Mouse (Mus musculus) gastrocnemius, postnatal 10 days (tissue): ENCODE results near the gene Jkamp. TPM values are rescaled to one million over a fixed set of nuclear protein-coding genes. Genes with fewer than 3 reads are reported as not detected.
"Not testable (repeated sequence)": the region's sequence is repeated elsewhere in the genome, so short reads cannot be mapped to it uniquely, and the experiment has no call there.

Source experiments
- DNase-seq: peaks from one replicate; pipeline ENCODE4 v3.0.0; 2021; ENCODE audit warnings: mixed read lengths
- long read RNA-seq, 2 experiments: library from polyadenylated mRNA; stranded (forward); transcript quantifications; one replicate each; pipeline ENCODE4 v2.0.0; 2021
- total RNA-seq, 2 experiments: library from RNA; stranded (reverse); gene quantifications; 2 replicates each; pipeline ENCODE4 v1.2.3; 2021

Gene Jkamp
- total RNA-seq = 10 to 100 TPM; 18.3 to 20.9 TPM
- long read RNA-seq, experiment 1, transcript Jkamp-202 (7 exons, 1,874 nt) = minor isoform, 6 of 34 reads
- long read RNA-seq, experiment 1, transcript Jkamp-201 (7 exons, 1,292 nt) = major isoform, 21 of 34 reads
- long read RNA-seq, experiment 1, partial matches to known transcripts = 0 of 34 reads
- long read RNA-seq, experiment 1, other reads (novel, unspliced or antisense) = 7 of 34 reads
- long read RNA-seq, experiment 2, transcript Jkamp-202 (7 exons, 1,874 nt) = minor isoform, 6 of 32 reads
- long read RNA-seq, experiment 2, transcript Jkamp-201 (7 exons, 1,292 nt) = major isoform, 24 of 32 reads
- long read RNA-seq, experiment 2, partial matches to known transcripts = 0 of 32 reads
- long read RNA-seq, experiment 2, other reads (novel, unspliced or antisense) = 2 of 32 reads

- peak; percentile 100 for DNase-seq
Measured at GRCm38 (mm10) chr12:72085329-72086165, at the start of gene Jkamp, which contains the start of gene L3hypdh. TSS of gene Jkamp (plus strand) at chr12:72085589. TSS of gene L3hypdh (minus strand) at chr12:72085439.

DNA sequence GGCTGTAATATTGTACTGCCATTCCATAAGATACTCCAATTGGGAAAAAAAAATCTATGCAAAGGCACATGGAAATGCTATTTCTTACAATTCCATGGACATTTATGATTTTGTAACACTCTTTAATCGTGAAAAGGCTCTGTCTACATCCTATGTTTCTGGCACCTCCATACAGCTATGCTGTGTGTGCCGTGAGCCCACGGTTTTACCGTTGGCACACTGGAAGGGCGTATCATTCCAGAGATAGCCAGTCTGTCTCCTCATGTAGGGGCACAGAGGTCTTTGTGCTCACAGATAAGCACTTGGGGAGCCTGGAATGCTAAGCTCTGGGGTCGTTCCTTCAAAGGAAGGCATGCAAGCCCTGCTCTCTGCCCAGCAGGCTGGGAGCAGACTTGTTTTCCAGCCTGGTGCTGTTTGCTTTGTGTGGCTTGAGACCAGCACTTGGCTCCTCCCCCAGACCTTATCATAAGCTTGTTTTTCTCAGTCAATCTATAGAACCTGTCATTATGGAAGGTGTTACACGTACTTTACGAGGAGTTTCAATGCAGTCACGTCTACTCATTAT is 49.2 kb upstream of the Jkamp start:
- DNase-seq = no peak

DNA sequence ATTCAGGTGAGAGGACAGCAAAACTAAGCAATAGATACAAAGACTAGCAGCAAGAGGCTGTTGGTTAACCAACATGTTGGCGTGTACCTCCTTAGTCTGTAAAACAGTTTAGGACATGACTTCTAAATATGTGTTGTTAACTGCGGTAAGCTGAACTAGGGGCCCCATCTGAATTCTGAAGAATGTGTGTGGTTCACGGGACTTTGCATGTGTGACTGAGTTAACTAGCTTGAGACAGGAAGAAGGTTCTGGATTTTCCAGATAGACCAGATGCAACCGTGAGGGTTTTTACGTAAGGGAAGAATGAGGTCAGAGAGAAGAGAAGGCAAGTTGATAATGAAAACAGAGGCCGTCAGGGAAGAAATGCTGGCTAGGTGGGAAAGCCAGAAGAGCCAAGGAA is 48.3 kb upstream of the Jkamp start:
- DNase-seq = no peak

- DNase-seq = no peak
Measured at GRCm38 (mm10) chr12:72038866-72039265, 46.5 kb upstream of the Jkamp start.

- no peak for DNase-seq
Measured at GRCm38 (mm10) chr12:72039501-72039900, 45.9 kb upstream of the Jkamp start.

GRCm38 (mm10) chr12:72041238-72041637 is 44.2 kb upstream of the Jkamp start:
- no peak for DNase-seq

DNA sequence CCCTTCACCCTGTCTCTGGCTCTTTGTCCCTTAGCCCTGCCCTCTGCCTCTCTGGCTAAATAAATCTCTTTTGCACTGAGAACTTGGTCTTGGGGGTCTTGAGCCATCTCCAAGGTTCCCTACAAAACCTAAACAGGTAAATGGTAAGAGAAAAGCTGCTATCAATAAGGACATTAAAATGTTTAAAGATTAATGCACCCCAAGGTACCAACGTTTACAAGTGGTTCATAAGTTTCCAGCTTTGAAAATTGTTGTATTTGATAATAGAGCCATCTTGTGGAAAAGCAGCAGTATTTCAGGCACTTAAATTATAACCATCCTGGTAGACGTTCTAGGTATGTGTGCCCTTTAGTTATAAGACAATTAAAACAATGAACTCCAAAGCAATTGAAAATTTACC is 37.9 kb upstream of the Jkamp start:
- no peak for DNase-seq

DNA sequence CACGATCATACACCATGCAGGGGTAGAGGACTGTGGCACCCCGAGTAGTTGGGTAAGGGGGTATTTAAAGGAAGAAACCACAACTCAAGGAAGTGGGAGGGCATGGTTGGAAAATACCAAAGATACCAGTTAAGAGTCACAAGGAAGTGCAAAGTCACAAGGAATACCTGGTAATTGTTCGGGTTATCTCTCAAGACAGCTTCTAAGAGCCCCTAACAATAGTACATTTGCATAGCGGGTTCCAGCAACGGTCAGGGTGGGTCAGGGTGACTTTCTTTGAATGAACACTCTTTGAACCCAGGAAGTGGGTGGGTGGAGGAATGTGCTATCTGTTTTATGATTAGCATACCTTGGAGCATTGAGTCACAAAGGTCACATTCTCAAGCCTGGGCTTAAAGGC is 35.2 kb upstream of the Jkamp start:
- DNase-seq = not testable (repeated sequence)

GRCm38 (mm10) chr12:72050821-72051220 is 34.6 kb upstream of the Jkamp start:
- DNase-seq = no peak

- no peak for DNase-seq
Measured at GRCm38 (mm10) chr12:72052571-72052970, 32.8 kb upstream of the Jkamp start.

DNA sequence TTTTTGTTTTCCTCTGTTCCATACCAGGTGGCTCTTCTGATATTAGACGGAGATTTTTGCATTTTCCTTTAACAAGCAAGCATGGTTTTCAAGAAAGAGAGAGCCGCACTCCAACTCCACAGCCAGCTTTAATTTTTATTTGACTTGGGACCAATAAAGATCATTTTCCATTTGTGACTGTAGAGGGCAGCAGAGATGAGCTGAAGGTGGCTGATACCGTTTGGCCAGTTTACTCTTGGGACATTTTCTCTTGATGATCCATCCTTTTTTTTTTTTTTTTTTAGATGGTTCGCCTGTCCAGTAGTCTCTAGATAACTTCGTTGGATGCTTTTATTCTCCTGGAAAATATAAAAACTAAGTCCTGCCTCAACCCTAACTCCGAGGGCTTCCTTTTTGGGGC is 32.1 kb upstream of the Jkamp start:
- no peak for DNase-seq

DNA sequence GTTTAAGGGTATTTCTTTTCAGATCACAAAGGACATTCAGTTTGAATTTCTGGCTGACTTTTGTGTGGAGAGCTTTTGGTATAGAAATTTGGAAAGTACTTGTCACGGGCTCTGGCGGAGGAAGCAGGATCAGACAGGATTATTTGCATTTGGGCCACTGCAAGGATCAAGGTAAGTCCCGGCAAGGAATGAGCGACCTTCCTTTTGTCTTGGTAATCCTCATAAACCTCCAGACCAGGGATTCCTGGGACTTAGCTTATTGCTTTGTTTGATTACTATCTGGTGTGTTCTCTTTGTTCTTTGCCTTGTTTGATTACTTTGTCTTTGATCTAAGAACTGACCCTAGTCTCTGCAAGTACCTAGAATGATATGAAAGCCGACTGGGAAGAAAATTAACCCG is 31.5 kb upstream of the Jkamp start:
- DNase-seq = no peak

DNA sequence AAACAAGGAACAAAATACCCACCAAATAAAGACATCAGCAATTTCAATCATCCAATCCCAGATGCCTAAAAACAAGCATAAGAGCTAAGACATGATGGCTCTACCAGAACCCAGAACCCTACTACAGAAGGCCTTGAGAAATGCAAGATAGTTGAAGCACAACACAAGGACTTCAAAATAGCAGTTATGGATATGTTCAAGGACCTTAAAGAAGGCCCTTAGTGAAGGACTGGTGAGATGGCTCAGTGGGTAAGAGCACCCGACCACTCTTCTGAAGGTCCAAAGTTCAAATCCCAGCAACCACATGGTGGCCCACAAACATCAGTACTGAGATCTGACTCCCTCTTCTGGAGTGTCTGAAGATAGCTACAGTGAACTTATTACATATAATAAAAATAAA is 27.6 kb upstream of the Jkamp start:
- no peak for DNase-seq

DNA sequence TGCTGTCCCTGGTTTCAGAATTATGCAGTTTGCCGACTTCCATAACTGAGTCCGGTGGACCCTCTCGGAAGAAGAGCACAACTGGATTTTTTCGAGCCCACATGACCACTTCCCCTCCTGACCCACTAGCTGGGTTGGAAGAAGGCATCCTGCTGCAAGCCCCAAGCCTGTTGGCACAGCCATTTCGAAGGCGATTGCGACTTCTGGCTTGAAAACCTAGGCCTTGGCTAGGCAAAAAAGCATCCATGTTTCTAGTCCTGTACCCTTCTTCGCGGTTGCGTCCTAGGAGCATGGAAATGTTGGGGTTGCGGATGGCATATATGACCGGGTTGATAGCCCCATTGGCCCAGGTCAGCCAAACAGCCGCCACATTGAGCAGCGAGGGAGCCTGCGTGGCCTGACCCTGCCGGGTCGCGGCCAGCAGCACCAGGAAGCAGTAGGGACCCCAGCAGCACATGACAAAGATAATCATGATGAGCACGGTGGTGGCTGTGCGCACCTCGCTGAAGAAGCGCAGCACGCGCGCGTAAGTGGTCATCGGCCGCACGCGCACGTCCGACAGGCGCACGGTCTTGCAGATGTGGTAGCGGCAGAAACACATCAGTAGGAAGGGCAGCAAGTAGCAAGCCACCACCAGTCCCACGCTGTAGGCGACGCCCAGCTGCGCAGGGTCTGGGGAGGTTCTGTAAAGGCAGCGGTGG is 15.6 kb upstream of the Jkamp start:
- no peak for DNase-seq

- DNase-seq = peak; percentile 88
Measured at GRCm38 (mm10) chr12:72070327-72071269, 14.8 kb upstream of the Jkamp start, which contains the start of gene Gpr135. TSS of gene Gpr135 (minus strand) at chr12:72071125.

GRCm38 (mm10) chr12:72078248-72078647 is 7.1 kb upstream of the Jkamp start:
- DNase-seq = no peak

GRCm38 (mm10) chr12:72081961-72082360 is 3.4 kb upstream of the Jkamp start:
- no peak for DNase-seq

- peak; percentile 15 for DNase-seq
Measured at GRCm38 (mm10) chr12:72082370-72082769, 3.0 kb upstream of the Jkamp start.

- DNase-seq = no peak
Measured at GRCm38 (mm10) chr12:72083265-72083664, 2.1 kb upstream of the Jkamp start.

DNA sequence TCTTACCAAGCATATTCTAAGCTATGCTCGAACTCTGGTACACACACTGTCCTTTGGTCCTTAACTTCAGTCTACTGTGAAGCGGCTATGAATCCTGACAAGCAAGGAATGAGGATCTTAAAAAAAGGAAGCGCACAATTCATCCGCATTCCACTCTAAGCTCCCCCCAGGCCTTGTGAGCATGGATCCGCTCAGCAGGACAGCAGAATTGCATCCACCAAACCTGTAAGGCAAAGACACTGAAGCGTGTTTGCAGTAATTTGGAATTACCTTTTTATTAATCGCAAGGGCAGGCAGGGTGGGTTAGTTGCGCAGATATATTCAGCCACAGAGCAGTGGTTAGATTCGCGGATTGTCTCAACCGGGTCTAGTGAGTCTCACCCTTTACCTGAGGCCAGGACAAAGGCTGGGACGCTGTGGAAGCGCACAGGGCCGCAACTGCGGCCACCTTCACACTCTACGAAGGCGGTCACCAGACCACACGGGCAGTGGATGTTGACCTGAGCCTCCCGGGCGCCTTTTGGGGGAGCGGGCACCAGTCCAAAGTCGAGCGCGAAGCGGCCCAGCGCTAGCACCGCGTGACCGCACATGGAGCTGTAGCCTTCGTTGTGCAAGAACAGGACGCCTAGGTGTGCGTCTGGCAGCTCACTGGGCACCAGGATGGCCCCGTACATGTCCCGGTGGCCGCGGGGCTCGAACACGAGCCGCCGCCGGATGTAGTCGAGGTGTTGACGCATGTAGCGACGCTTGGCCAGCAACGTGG is 947 bp upstream of the Jkamp start:
- DNase-seq = peak; percentile 69

DNA sequence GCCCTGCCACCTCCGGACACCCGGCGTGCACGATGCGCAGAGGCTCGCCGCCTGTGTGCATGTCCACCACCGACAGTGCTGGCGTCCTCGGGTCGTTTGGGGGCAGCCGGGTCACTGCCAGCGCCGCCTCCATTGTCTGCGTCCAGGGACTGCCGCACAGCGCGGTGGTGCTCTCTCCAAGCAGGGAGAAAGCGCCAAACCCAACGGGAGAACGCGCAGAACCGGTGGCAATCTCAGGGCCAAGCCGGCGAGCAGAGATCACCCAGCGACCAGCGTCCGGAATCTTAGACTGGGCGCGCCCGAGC is 413 bp upstream of the Jkamp start:
- no peak for DNase-seq
